Mouse (Mus musculus): ENCODE measurements around the gene Nipsnap2. TPM values are rescaled to one million over a fixed set of nuclear protein-coding genes. Genes with fewer than 3 reads are reported as not detected.
"Not testable (repeated sequence)": the region's sequence is repeated elsewhere in the genome, so short reads cannot be mapped to it uniquely, and the experiment has no call there.

The Nipsnap2 gene
- 82.2 and 86.2 TPM in 2 replicates for polyA plus RNA-seq (2014; fragmentation: Nextera tagmentation; extraction: Ambion mirVana)

DNA sequence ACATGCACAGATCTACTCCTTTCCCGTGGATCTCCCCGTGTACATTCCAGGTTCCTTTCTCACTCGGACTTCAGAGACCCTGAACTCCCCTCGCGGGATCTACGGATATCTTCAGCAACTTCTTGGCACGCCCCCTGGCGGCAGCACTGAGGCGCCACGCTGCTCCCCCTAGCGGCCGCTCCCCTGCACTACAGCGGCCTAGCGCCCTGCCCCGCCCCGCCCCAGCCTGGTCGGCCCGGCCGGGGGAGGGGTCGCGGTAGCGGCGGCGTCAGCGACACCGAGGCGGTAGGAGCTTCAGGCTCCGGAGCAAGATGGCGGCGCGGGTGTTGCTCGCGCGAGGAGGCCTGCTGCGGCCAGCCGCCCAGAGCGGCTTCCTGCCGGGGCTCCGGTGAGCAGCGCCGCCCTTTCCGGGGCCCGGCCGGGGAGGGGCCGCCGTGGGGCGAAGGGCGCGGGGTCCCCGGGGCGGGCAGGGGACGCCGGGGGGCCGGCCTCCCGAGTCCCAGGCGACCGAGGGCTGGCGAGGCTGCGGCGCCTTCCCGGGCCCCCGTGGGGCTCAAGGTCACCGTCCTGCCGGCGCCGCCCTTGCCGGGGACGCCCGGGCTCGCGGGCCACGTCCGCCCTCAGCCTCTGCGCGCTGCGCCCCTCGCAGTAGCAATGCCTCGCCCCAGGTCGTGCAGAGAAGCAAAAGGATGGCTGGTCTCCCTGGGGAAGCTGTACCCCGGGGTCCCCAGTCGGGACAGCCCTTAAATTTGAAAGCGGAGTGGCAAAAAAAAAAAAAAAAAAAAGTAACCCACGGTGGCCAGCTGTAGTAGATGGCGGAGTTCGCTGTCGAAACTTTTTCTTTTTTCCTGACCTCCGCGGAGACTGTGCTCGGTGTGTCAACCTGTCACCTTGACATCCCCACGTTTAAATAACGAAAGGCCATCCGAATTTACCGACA lies at the start of gene Nipsnap2:
TSS of gene Nipsnap2 (plus strand) at position 230 of the 940 bp plus-strand sequence.
- TF ChIP-seq CTCF (IDR thresholded peaks at IDR 0.05; ENCODE audit: low read depth), result peak; percentile 97
- peak; percentile 92 for DNase-seq
- Histone ChIP-seq H3K4me2 (peak within 1 kb of the TSS; percentile 71), H3K36me3 (ENCODE audit: insufficient read depth) (no peaks in the 10 kb centered on the region), H3K9me3 (ENCODE audit: low read depth, low read length) (no peaks in the 10 kb centered on the region), H3K4me3 (ENCODE audit: low read depth, low read length) (peak within 1 kb of the TSS; percentile 85), H3K27me3 (ENCODE audit: insufficient read depth, low read length) (no peaks in the 10 kb centered on the region), H3K4me1 (ENCODE audit: insufficient read depth) (peaks cover 16% of the 10 kb centered on the region), H3K27ac (ENCODE audit: low read depth) (peak within 1 kb of the TSS; percentile 98), H3K9ac (peak within 1 kb of the TSS; percentile 92)
- peak; percentile 94 for ATAC-seq (ENCODE audit: insufficient read depth)
- under 1% methylated on average over 79 of the region's 93 CpGs for WGBS

DNA sequence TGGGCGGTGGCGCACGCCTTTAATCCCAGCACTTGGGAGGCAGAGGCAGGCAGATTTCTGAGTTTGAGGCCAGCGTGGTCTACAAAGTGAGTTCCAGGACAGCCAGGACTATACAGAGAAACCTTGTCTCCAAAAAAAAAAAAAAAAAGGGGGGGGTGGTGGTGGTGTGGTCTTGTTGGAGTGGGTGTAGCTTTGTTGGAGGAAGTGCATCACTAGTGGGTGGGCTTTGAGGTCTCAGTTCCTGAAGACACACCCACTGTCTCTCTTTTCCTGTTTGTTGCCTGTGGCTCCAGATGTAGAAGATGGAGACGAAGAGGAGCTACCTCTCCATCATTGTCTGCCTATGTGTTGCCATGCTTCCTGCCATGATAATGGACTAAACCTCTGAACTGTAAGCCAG lies 39.7 kb upstream of the Nipsnap2 start:
- H3K4me2 ChIP-seq; H3K4me1 ChIP-seq (ENCODE audit: insufficient read depth); H3K9ac ChIP-seq; DNase-seq; H3K36me3 ChIP-seq (ENCODE audit: insufficient read depth); H3K27ac ChIP-seq (ENCODE audit: low read depth); H3K4me3 ChIP-seq (ENCODE audit: low read depth, low read length); H3K27me3 ChIP-seq (ENCODE audit: insufficient read depth, low read length); H3K9me3 ChIP-seq (ENCODE audit: low read depth, low read length); ATAC-seq (ENCODE audit: insufficient read depth): not testable (repeated sequence)
- 97% methylated on average over 5 of the region's 5 CpGs for WGBS

DNA sequence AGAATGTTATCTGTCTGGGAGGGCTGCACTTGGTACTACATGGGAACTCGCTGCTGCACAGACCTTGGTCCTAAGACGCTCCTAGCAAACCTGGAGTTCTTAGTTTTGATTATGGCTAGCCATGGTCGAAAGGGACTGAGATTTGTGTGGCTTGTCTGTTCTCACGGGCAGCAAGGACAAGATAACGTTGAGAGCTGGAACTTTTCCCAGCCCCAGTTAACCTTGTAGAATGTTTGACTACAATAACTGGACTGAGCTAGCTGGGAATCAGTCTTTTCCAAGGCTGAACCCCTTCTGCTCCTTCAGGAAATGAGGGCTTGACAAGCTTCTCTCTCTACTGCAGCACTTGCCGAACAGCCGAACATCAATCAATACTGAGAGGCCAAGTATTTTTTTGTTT lies 37.2 kb upstream of the Nipsnap2 start:
- TF ChIP-seq CTCF (IDR thresholded peaks at IDR 0.05; ENCODE audit: low read depth), result no peak

DNA sequence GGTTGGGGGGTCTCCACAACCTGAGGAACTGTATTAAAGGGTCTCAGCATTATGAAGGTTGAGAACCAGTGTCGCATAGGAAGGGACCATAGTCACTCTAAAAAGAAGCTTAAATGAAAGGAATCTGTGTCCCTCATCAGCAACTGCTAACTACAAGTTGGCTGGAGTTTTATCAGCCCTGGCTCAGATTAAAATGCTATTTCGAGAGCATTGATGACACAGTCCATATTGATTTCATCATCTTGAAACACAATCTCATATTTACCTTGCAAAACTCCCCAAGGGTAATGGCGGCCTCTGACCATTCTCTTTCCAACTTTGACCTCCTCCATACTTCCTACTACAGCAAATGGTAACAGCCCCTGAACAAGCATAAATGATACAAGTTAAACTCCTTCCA lies 34.3 kb upstream of the Nipsnap2 start:
- ATAC-seq (ENCODE audit: insufficient read depth) (no peak), DNase-seq (no peak)
- Histone ChIP-seq H3K4me1 (ENCODE audit: insufficient read depth) (no peaks in the 10 kb centered on the region), H3K4me3 (ENCODE audit: low read depth, low read length) (no peak overlapping the region), H3K27me3 (ENCODE audit: insufficient read depth, low read length) (no peaks in the 10 kb centered on the region), H3K4me2 (no peak overlapping the region), H3K9ac (no peak overlapping the region), H3K27ac (ENCODE audit: low read depth) (no peak overlapping the region), H3K9me3 (ENCODE audit: low read depth, low read length) (no peaks in the 10 kb centered on the region), H3K36me3 (ENCODE audit: insufficient read depth) (no peaks in the 10 kb centered on the region)
- 74% methylated on average over 3 of the region's 3 CpGs for WGBS
- TF ChIP-seq CTCF (IDR thresholded peaks at IDR 0.05; ENCODE audit: low read depth), result no peak

More for the DNA sequence above, 37.2 kb upstream of the Nipsnap2 start:
- no peaks in the 10 kb centered on the region for H3K27me3 ChIP-seq (ENCODE audit: insufficient read depth, low read length)
- no peaks in the 10 kb centered on the region for H3K4me1 ChIP-seq (ENCODE audit: insufficient read depth)
- DNase-seq (no peak), ATAC-seq (ENCODE audit: insufficient read depth) (no peak)
- no peak overlapping the region for H3K4me2 ChIP-seq
- no peaks in the 10 kb centered on the region for H3K36me3 ChIP-seq (ENCODE audit: insufficient read depth)
- 80% methylated on average over 7 of the region's 7 CpGs for WGBS
- H3K9me3 ChIP-seq (ENCODE audit: low read depth, low read length), result no peaks in the 10 kb centered on the region
- no peak overlapping the region for H3K9ac ChIP-seq
- H3K4me3 ChIP-seq (ENCODE audit: low read depth, low read length), result no peak overlapping the region
- no peak overlapping the region for H3K27ac ChIP-seq (ENCODE audit: low read depth)

DNA sequence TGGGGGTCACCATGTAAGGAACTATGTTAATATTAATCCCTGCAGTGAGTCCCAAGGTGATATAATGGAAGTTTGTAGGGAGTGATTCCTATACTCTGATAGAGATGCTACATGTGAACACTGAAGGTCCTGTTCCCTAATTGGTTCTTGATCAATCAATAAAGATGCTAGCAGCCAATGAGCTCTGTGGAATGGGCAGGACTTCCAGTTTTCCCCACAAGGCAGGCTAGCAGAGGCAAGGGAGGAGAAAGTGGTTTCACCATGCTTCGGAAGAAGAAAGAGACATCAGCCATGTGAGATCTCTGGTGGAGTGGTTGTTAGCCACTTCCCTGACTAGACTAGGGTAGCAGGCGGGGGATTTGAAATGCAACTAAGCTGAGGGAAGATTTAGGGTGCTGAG lies 24.4 kb upstream of the Nipsnap2 start:
- ATAC-seq (ENCODE audit: insufficient read depth), result no peak
- Histone ChIP-seq H3K27me3 (ENCODE audit: insufficient read depth, low read length) (no peaks in the 10 kb centered on the region), H3K27ac (ENCODE audit: low read depth) (no peak overlapping the region), H3K36me3 (ENCODE audit: insufficient read depth) (no peaks in the 10 kb centered on the region), H3K9ac (no peak overlapping the region), H3K4me3 (ENCODE audit: low read depth, low read length) (no peak overlapping the region), H3K9me3 (ENCODE audit: low read depth, low read length) (no peaks in the 10 kb centered on the region), H3K4me2 (no peak overlapping the region), H3K4me1 (ENCODE audit: insufficient read depth) (no peaks in the 10 kb centered on the region)
- no peak for TF ChIP-seq CTCF (IDR thresholded peaks at IDR 0.05; ENCODE audit: low read depth)
- no peak for DNase-seq
- 23% methylated on average over 2 of the region's 2 CpGs for WGBS

DNA sequence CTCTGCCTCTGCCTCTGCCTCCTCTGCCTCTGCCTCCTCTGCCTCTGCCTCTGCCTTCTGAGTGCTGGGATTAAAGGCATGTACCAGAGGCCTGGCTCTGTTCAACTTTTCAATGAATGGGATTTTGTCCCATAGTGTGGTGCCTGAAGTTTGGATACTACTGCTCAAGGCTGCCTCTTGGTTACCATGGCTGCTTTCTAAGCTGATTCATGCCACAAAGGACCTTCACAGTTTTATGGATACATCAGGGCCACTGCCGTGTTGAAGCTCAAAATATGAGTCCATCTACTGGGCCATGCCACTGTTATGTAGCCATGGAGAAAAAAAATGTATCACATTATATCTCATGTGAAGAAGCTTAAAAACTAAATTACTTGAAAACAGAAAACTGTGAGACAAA lies 23.2 kb upstream of the Nipsnap2 start:
- H3K27ac ChIP-seq (ENCODE audit: low read depth), result no peak overlapping the region
- no peak for DNase-seq
- H3K4me1 ChIP-seq (ENCODE audit: insufficient read depth), result no peaks in the 10 kb centered on the region
- no peaks in the 10 kb centered on the region for H3K9me3 ChIP-seq (ENCODE audit: low read depth, low read length)
- no peak for ATAC-seq (ENCODE audit: insufficient read depth)
- H3K27me3 ChIP-seq (ENCODE audit: insufficient read depth, low read length), result no peaks in the 10 kb centered on the region
- H3K4me3 ChIP-seq (ENCODE audit: low read depth, low read length), result no peak overlapping the region
- no peak overlapping the region for H3K4me2 ChIP-seq
- WGBS, result 84% methylated on average over 1 of the region's 1 CpGs
- no peak for TF ChIP-seq CTCF (IDR thresholded peaks at IDR 0.05; ENCODE audit: low read depth)
- no peaks in the 10 kb centered on the region for H3K36me3 ChIP-seq (ENCODE audit: insufficient read depth)
- H3K9ac ChIP-seq, result no peak overlapping the region

DNA sequence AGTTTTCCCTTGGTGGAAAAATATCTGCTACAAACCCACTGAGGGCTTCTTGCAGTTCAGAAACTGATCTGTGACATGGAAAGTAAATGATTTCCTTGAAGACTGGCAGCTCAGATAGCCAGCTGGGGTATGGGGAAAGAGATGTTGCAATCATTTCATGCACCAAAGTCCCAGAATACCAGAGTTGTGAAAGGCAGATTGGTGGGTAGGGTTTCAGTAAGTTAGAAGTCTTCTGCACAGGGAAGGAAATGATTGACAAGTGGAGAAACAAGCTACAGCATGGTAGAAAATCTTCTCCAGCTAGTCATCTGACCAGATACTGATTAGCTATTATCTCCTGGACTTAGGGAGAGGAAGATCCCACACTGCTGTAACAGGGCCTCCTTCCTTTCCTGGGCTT lies 21.5 kb upstream of the Nipsnap2 start:
- no peak for TF ChIP-seq CTCF (IDR thresholded peaks at IDR 0.05; ENCODE audit: low read depth)
- H3K9me3 ChIP-seq (ENCODE audit: low read depth, low read length), result no peaks in the 10 kb centered on the region
- no peak overlapping the region for H3K4me2 ChIP-seq
- H3K9ac ChIP-seq, result no peak overlapping the region
- ATAC-seq (ENCODE audit: insufficient read depth) (no peak), DNase-seq (no peak)
- H3K4me1 ChIP-seq (ENCODE audit: insufficient read depth), result no peaks in the 10 kb centered on the region
- no peak overlapping the region for H3K4me3 ChIP-seq (ENCODE audit: low read depth, low read length)
- H3K27me3 ChIP-seq (ENCODE audit: insufficient read depth, low read length), result no peaks in the 10 kb centered on the region
- H3K36me3 ChIP-seq (ENCODE audit: insufficient read depth), result no peaks in the 10 kb centered on the region
- no peak overlapping the region for H3K27ac ChIP-seq (ENCODE audit: low read depth)

Data from lung, embryonic 14.5 days (tissue).